Mouse (Mus musculus) brain, embryonic 14.5 days (tissue): ENCODE data around the gene Ep300. TPM values are rescaled to one million over a fixed set of nuclear protein-coding genes. Genes with fewer than 3 reads are reported as not detected.

ENCODE experiments used
- DNase-seq: peaks from one replicate; pipeline ENCODE4 v3.0.0-alpha.2; 2011; ENCODE audit warnings: low read depth
- CTCF ChIP-seq: fragments of 200-500 bp; IDR thresholded peaks from 2 replicates; pipeline ENCODE4 v1.5.1; 2012; ENCODE audit warnings: inconsistent platforms, mild to moderate bottlenecking, moderate library complexity, borderline replicate concordance; ENCODE audit not compliant: insufficient read depth, insufficient read length; ENCODE audit errors: extremely low read depth
- POLR2A ChIP-seq: fragments of 200-500 bp; IDR thresholded peaks from 2 replicates; pipeline ENCODE4 v1.6.1; 2012; ENCODE audit warnings: mild to moderate bottlenecking, inconsistent platforms, borderline replicate concordance; ENCODE audit not compliant: poor library complexity, insufficient read depth, insufficient read length, severe bottlenecking; ENCODE audit errors: extremely low read depth
- polyA plus RNA-seq: library from polyadenylated mRNA; depleted of rRNA; stranded (reverse); fragments of >200 nt; gene quantifications from 2 replicates; pipeline ENCODE4 v1.2.3, GENCODE M21; 2012; rRNA removed

Ep300 gene
- polyA plus RNA-seq = 33.5 and 64.0 TPM in 2 replicates

DNA sequence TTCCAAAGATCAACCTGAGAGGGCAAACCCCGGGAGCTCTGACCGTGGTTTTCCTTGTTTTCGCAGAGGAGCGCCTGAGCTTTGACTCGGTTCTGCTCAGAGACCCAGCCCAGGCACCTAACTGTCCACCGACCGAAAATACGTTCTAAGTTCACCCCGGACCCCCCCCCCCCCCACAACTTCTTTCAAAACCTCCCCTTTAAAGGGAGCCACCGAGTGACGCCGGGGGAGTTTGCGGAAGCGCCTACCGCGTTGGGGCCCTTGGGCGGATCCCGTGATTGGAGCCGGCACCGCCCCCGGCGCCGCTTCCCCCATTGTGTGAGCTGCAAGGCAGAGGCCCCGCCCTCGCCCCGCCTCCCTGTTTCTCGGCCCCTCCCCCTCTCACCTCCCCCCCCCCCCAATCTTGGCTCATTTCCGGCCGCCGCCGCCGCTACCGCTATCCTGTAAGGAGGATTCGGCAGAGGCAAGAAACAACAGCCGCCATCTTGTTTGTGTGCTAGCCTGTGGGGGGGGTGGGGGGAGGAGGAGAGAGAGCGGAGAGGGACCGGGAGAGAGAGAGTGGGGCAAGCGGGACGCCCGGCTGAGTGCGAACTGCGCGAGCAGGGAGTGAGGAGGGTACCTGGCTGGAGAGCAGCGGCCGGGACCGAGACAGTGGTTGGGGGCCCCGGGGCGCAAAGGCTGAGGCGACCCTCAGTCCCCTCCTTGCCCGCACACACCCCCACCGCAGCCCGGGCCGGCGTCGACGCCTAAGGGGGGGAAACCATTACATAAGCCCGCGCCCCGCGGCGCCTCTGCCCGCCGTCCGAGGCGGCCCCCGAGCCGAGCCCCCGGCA lies at the start of gene Ep300:
Ep300 (plus strand) TSS at position 439 of the 833 bp plus-strand sequence.
- DNase-seq = peak; percentile 99
- TF ChIP-seq POLR2A = peak; percentile 60; the same call in 1 of the 2 replicates
- no peak for TF ChIP-seq CTCF

DNA sequence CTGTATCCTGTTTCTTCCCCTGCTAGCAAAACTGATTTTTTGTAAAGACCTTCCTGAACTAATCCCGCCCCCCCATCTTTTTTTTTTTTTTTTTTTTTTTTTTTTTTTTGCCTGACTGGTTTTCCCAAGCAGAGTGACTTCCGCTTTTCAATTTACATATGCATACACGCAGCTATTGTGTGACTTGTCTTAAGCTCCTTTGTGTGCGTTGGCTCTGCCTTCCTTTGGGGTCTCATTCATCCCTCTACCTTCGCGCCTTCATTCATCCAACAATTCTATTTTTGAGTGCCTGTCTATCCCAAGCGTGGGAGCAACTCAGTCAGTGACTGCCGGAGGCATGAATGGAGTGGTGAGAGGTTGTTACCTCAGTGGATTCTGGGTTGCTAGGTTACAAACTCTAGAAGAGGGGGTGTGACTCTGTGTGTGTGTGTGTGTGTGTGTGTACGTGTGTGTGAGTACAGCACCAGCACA lies 49.2 kb upstream of the Ep300 start:
- peak; percentile 87 for DNase-seq
- TF ChIP-seq POLR2A (no peak), CTCF (no peak)

DNA sequence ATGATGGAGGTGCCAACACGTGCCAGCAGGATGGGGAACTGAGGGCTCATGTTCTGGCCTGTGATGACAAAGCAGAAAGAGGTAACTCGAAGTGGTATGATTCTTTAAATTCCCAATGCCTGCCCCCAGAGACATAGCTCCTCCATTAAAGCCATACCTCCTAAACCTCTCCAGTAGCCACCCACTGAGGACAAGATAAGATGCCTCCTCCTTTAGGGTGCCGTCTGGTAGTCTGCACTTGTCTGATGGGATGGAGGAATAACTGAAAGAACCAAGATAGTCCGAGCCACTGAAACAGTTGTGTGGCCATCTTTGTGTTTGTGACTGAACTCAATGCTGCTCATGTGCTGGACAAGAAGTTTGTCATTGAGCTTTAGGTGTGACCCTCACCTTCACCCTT lies 47.0 kb upstream of the Ep300 start:
- no peak for DNase-seq
- TF ChIP-seq CTCF (no peak), POLR2A (no peak)

DNA sequence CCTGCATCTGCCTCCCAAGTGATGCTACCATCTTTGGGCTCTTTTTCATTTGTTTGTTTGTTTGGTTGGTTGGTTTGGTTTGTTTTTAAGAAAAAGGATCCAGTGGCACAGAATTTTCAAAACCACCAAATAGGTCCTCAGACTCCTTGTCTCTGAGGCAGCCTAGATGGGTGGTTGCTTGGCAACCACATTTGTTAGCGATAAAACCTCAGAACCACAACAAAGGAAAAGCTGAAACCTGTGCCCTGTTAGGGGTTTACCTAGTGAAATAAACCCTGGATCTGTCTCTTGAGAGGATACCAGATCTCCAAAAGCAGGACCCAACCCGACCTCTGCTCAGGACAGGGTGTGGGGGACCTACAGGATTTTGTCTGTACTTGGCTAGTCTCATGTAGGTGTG lies 45.6 kb upstream of the Ep300 start:
- no peak for DNase-seq
- no peak for TF ChIP-seq CTCF
- TF ChIP-seq POLR2A = no peak

DNA sequence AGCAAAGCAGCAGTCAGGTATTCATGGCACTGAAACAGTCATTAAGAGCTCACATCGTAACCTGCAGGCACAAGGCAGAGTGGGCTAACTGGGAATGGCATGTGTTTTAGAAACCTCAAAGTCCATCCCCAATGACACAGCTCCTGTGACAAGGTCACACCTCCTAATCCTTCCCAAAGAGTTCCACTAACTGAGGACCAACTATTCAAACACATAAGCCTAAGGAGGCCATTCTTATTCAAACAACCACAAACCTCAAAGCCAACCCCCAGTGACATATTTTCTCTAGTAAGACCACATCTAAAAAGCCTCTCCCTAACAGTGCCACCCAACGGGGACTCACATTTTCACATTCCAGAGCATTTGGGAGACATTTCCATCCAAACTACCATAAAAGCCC lies 40.2 kb upstream of the Ep300 start:
- TF ChIP-seq POLR2A (no peak), CTCF (no peak)

DNA sequence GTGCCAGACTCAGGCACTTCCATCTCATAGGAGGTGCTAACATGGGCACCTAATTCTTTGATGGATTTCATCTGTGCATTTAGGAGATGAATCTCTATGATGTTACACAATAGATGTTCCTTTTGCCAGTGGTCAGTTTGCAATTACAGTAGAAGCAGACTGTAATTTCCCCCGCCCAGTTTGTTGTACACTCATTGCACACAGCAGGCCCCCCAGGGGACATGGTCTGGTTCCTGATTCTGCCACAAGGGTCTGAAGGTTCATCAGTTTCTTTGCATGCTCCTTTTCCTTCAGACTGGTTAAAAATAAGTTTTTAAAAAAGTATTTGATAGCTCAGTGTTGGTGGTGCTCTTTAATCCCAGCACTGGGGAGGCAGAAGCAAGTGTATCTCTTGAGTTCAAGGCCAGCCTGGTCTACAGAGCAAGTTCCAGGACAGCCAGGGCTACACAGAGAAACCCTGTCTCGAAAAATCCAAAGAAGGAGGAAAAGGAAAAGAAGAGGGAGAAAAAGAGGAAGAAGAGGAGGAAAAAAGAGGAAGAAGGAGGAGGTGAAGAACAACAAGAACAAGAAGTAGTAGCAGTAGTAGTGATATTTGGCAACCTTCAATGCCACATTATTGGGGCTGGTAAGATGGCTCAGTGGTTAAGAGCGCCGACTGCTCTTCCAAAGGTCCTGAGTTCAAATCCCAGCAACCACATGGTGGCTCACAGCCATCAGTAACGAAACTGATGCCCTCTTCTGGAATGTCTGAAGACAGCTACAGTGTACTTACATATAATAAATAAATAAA lies 39.6 kb upstream of the Ep300 start:
- no peak for DNase-seq
- TF ChIP-seq POLR2A (no peak), CTCF (no peak)

More for the DNA sequence above, 40.2 kb upstream of the Ep300 start:
- DNase-seq = no peak

DNA sequence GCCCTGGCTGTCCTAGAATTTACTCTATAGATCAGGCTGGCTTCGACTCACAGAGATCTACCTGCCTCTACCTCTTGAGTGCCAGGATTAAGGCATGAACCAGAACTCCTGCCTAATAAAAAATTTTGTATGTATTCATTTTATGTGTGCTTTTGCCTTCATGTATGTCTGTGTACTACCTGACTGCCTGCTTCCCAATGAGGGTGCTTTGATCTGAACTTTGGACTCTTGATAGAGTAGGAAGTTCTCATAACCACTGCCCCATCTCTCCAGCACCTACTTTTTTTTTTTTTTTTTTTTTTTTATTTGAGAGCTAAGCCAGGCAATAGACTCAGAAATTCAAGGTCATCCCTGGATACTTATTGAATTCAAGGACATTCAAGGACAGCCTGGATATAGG lies 31.7 kb upstream of the Ep300 start:
- TF ChIP-seq POLR2A (no peak), CTCF (no peak)

DNA sequence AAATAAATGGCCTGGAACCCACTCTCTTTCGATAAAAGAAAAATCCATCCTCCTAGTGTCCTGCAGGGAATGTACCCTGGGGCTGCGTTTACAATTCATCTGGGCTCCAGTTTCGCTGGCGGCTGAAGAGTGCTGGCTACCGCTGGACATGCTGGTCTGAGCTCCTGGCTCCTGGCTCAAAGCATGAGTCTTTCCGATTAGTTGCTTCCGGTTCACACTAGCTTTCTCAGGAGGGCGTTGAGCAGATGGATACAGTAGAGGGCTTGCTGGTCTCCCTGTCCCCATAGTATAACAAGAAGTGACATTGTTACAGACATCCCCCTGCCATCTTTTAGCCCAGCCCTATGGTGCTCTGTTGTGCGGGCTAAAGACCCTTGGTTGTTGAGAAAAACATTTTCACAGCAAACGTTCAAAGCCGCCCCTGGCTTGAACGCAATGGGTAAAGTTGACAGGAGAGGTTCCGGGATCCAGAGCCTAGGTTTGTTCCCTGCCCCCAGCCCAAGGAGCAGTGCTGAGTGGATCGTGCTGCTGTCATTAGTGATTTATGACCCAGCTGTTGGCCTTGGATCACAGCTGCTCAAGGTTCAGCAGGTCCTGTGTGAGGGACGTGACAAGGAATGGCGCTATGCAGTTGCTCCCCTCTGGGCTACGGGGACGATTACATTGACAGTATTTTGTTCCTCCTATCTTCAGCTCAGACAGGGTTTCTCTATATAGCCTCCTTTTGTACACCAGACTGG lies 30.4 kb upstream of the Ep300 start:
- DNase-seq = no peak
- no peak for TF ChIP-seq CTCF
- no peak for TF ChIP-seq POLR2A

More for the DNA sequence above, 31.7 kb upstream of the Ep300 start:
- DNase-seq = no peak

DNA sequence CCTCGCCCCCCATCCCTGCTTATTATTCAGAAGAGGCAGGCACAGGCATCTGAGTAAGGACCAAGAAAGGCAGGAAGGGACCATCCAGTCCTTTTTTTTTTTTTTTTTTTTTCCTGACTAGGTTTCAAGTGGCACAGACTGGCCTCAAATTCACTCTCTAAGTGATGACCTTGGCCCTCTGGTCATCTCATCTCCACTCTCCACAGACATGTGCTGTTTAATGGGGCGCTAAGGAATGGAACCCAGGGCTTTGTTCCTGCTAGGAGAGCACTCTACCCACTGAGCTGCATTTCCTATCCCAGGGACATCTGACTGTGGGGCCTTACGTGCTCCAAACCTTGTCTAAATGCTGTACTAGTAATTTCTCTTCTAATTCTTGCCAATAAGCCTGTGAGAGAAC lies 29.2 kb upstream of the Ep300 start:
- TF ChIP-seq CTCF = no peak
- no peak for TF ChIP-seq POLR2A
- DNase-seq = no peak

DNA sequence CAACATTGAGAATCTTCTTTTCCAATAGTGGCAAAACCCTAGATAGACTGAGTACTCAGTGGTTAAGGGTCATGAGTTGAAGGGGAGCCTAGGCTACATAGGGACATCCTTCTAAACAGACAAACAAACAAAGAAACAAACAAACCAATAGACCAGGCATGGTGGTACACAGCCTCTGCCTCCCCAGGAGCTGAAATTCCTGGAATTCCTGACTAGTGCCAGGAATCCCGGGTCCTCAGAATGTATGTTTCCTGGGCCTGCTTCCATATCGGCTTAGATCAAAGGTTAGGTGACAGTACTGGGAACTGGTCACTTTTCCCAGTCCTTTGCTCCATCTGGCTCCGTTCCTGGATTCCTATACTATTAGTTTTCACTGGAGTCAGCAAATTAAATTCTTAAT lies 23.6 kb upstream of the Ep300 start:
- TF ChIP-seq CTCF (no peak), POLR2A (no peak)
- no peak for DNase-seq

DNA sequence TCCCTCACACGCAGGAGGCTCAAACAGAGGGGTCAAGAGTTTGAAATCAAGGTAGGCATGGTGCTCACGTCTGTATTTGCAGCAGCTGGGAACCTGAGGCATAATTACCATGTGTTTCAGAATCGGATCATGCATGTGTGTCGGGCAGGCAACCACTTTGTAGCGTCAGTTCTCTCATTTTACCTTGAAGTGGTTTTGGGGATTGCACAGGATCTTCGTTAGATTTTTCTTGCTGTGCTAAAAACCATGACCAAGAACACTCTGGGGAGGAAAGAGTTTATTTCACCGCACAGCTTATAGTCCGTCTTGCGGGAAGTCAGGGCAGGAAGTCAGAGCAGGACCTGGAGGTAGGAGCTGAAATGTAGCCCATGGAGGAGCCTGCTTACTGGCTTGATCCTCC lies 23.2 kb upstream of the Ep300 start:
- no peak for DNase-seq

More for the DNA sequence above, 23.2 kb upstream of the Ep300 start:
- no peak for TF ChIP-seq CTCF
